Mouse (Mus musculus): ENCODE measurements around the gene Apoo.

GRCm38 (mm10) chrX:94365381-94365925 lies 1.5 kb upstream of the Apoo start:
- TF ChIP-seq CTCF (IDR thresholded peaks at IDR 0.05; ENCODE audit: insufficient read depth, low read depth, low read length), result no peak
- no peak for TF ChIP-seq POLR2A (IDR thresholded peaks at IDR 0.05; ENCODE audit: insufficient read depth, low read depth, low read length)
